Mouse (Mus musculus): ENCODE results near the gene Slc5a4b. TPM values are rescaled to one million over a fixed set of nuclear protein-coding genes. Genes with fewer than 3 reads are reported as not detected.

The Slc5a4b gene
- total RNA-seq, 2 experiments from 2014 or later = not detected

DNA sequence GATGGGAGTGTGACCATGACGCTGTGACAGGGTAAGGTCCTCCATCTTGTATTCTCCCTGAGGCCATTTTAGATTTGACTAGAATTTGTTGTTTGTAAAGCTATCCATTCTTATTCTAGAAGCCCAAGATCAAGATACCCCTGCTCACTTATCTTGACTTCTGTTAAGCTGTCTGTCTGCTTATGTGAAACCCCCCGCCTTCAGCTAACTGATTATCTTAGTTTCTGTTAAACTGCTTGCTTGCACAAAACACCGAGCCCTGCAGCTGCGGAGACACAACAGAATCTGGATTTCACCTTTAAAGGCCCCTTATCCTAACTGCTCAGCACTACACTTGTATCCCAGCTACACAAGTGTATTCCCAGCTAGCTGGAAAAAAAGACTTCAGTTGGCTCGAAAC is 73.8 kb downstream of the Slc5a4b start:
- DNase-seq = no peak

DNA sequence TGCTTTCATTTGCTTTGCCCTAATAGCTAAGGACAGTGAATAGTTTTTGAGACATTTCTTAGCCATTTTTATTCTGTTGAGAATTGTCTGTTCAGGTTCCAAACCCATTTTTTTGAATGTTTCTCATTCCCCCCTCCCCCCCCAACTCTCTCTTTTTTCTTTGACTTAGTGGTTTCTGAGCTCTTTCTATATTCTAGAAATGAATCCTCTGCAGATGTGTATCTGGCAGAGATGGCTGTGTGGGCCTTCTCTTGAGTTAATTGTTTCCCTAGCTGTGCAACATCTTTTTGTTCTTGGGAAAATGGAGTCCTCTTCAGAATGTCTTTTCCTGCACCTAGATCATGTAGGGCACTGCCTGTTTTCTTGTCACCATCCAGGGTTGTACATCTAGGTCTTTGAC is 75.5 kb downstream of the Slc5a4b start:
- DNase-seq = no peak

DNA sequence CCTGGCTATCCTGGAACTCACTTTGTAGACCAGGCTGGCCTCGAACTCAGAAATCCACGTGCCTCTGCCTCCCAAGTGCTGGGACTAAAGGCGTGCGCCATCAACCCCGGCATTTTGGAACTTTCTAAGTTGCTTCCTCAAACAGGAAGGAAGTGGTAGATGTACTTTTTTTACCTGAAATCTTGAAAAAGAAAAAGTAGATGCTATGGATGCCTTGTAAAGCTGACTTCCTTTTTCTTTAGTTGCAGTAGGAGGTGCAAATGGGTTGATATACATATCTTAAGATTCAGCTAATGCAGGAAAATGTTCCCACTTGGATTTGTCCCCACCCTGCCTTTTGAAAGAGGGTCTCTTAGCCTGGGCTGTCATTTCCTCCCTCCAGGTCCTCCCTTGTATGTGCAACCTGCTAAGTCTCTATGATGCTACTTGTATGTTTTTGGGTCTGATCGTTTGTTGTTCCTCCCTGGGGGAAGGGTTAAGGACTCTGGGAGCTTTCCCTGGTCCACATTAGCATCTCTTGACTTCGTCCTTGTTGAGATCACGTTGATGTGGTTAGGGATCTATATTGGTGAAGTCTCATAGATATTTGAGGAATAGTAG is 76.7 kb downstream of the Slc5a4b start:
- DNase-seq = no peak

DNA sequence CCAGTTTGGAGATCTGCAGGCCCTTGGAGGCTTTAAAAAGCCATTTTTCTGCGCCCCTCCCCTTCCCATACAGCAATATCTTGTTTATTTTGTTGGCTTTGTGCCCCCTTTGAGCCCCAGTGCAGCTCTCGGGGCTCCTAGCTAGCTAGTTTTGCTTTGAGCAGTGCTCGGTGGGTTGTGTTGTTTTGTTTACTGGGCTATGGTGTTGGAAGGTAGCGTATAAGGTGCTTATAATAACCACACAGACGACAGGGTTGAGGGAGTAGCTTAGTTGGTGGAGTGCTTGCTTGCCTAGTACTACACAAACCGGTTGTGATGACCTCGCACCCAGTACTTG is 77.7 kb downstream of the Slc5a4b start:
- peak in 1 of 2 experiments; percentile 4 for DNase-seq

DNA sequence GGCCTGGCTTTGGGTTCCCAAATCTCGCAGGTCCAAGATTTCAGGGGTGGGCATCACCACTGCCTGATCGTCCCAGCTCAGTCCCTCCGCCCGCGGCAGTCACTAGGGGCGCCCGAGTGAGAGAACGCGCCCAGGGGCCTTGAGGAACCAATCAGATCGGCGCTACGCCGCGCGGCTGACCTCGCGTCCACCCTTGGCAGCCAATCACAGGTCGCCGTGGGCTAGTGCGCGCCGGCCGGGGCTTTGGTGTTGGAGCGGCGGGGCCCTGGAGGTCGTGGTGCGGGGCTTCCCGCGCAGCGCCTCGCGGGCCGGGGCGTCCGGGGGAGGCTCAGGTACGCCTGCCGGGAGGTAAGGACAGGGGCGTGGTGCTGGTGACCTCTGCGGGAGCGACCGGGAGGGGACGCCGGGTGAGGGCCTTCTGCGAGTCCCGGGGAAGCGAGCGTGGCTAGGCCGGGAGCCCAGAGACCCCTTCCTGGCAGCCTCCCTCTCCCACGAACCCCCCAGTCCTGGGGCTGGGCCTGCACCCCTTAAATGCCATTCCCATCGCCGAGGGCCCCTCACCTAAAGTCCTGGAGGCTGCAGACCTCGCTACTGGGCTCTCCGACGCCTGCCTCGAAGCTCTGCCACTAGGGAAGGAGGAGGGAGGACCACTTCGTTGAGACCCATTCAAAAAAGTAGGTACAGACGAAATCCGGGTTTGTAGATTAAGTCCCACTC is 78.2 kb downstream of the Slc5a4b start, which contains the start of gene Zfp280b:
TSS of gene Zfp280b (plus strand) at position 249 of the 717 bp plus-strand sequence.
- DNase-seq = peak; percentile 92

DNA sequence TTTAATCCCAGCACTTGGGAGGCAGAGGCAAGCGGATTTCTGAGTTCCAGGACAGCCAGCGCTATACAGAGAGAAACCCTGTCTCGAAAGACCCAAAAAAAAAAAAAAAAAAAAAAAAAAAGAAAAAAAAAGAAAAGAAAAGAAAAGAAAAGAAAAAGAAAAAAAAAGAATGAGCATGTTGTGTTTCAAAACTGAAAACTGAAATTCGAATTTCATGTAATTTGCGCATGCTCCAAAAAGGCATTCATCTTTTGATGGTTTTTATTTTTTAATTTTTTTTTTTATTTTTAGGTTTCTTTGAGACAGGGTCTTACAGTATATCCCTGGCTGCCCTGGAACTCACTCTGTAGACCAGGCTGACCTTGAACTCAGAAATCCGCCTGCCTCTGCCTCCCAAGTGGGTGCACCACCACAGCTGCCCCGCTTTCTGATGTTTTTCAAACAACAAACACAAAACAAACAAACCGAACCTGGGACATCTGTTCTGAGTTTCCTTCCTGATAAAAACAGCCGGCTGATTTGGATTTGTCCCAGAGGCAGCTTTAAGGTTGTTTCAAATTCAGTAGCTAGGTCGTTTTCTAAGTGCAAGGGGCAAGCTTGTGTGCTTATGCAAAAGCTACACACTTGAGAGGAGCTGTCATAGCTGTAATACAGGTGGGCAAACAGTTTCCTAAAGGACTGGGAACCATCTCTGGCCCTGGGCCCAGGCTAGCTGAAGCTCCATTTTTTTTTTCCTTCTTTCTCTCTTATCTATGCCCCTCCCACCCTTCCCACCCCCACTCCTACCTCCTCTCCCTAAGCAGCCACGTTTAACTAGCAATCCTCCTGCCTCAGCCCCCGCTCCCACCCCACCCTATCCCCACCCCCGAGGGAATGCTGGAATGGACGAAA is 79.0 kb downstream of the Slc5a4b start:
- peak; percentile 6 to 37 for DNase-seq

DNA sequence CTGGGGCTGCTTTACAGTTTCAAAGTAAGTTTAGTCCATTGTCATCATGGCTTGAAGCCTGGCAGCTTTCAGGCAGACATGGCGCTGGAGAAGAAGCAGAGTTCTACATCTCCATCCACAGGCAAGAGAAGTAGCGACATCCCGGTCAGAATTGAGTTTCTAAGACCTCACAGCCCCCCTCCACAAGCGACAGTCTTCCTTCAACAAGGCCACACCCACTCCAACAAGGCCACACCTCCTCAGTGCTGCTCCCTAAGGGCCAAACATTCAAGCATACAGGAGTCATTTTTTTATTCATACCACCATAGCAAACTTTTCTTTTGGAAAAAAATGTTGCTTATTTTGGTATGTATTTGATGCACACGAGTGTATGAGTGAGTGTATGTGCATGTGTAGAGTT is 80.3 kb downstream of the Slc5a4b start:
- no peak for DNase-seq

DNA sequence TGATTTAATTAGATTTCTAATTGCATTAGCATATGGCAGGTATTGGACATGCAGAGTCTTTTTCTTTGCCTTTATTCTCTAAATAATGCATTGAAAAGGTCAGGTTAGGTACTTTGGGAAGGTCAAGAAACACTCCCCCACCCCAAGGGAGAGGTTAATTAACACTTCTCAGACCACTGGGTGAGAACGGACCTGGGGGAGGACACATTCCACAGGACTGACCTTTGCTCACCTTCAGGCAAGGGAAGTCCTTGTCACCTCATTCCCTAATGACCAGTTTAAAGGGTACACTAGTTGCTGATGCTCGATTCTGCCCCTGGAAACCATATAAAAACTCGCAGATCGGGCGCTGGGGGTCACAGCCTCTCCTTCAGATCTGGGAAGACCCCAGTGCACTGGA is 81.5 kb downstream of the Slc5a4b start:
- no peak for DNase-seq

DNA sequence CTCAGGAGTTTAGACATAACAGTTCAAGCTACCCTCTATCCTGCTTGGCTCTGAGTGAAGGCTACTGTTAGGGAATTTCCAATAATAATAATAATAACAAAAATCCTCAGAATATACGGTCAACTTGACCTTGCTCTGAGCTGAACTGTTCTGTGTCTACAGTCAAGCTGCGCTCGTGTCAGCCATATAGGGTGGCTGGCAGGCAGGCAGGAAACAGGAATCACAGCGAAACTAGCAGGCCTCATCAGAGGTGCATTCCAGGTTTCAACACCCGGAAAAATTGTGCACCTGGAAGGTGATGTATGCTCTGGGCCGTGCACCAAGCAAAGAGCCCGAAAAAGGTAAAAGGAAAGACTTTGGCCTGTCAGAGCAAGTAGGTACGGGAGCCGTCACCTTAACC is 82.4 kb downstream of the Slc5a4b start:
- no peak for DNase-seq

DNA sequence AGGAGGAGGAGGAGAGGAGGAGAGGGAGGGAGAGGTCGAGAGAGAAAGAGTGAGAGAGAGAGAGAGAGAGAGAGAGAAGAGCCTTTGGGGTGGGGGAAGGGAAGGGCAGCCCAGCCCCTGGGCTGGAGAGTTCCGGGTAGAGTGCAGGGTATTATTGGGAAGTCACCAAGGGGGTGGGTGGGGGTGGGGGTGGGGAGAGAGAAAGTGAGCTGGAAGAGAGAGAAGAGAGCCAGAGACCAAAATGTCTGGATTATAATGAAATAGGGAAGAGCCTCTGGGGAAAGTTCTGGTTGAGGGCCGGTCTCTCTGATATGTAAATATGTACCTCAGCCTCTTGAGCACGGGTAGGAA is 82.8 kb downstream of the Slc5a4b start:
- no peak for DNase-seq

DNA sequence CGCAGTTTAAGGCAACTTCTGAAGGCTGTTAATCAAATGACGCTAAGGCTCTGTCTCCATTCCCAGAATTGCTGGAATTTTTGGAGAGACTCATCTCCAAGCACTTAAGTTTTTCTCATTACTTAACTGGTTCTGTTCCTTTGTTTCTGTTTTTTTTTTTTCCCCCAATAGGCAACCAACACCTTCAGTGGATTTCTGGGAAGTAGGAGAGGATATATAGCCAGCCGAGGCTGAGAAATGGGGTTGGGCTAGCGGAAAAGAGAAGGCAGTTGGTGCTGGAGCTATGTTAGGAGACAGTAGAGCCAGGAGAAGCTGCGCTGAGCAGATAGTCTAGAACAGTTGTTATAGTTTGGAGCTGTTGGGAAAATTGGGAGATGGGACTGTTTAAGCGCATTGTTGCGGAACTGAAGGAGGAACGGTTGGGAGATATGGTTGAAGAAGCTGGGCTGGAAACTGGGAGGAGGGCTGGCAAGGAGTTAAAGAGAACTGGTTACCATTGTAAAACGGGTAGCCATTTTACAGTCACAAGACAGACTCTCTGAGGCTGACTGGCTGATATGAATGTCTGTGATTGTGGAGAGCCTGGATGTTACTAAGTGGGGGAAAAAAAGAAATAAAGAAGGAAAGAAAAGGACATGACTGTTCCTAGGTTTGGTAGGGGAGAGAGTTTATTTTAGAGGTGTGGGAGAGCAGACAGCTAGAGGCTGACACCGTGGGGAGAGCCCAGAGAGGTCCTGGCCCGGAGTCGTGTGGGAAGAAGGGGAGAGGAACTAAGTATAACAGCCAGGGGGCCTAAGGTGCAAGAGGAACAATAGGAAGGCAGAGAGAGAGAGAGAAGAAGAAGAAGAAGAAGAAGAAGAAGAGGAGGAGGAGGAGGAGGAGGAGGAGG is 83.4 kb downstream of the Slc5a4b start:
- DNase-seq = no peak

DNA sequence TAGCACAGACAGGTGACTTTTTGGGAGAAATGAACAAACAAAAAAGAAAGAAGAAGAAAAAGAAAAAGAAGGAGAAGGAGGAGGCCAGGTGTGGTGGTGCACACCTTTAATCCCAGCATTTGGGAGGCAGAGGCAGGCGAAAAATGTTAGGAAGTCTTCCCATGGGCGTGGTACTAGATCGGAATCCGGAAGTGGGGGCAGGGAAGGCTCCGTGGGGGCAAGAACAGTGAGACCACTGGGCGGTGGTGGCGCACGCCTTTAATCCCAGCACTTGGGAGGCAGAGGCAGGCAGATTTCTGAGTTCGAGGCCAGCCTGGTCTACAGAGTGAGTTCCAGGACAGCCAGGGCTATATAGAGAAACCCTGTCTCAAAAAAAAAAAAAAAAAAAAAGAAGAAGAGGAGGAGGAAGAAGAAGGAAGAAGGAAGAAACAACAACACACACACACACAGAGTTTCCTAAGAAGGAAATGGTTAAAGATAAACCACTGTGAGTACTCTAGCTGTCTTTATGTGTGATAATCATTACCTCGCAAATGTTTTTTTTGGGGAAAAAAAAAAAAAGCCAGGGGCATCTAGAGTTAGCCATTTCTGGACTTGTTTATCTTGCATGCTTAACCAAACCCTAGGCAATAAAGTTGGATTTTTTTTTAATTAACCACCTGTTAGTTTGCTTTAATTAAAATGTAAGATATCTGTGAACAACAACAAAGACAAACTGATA is 85.1 kb downstream of the Slc5a4b start:
- DNase-seq = no peak

DNA sequence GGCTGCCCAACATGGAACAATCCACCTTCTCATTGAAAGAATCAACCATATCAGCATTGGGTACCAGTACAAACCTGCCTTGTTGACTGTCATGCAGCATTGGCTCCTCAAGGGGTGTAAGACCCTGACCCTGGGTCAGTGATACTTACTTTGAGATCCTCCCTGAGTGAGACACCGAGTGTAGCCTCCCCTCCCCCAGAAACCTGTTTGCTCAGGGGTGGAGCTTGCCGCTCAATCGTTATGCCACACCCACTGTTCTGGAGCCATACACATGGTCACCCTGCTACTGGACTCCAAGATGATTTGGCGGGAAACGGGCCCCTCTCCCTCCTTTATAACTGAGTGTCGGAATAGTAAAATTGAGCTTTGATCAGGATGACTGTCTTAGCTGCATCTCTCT is 86.8 kb downstream of the Slc5a4b start:
- no peak for DNase-seq

DNA sequence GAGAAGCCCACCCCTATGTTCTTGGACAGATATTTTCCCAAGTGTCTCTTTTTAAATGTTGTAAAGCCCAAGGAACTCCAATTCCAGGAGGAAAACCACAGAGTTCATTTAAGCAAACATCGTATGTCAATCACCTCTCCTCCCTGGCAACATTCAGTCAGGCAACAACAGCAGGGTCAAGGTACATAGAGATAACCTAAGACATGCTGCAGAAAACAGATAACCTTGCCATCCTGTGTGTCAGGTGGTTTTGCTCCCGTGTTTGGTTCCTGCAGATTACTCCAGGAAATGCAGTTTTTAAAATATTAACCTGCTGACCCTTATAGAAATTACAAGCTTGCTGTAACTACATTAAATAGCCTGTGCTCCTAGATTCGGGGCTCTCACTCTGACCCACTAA is 89.0 kb downstream of the Slc5a4b start:
- no peak for DNase-seq

DNA sequence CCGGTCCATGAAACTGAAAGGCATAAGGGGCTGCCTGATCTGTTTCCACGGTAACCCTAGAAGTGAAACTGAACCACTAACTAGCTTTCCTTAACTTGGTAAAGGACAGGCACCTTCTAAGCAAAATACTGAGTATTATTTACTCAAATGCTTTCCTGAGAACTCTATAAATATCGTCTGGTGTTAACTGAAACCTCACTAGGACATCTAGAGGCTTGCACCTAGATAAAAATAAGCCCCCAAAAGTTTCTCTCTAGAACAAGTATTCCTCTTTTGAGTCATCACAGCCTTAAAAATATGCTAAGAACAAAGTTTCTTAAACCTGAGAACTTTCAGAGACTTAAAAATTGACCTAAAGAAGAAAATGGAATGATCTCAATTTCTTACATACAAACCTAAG is 93.9 kb downstream of the Slc5a4b start:
- no peak for DNase-seq

DNA sequence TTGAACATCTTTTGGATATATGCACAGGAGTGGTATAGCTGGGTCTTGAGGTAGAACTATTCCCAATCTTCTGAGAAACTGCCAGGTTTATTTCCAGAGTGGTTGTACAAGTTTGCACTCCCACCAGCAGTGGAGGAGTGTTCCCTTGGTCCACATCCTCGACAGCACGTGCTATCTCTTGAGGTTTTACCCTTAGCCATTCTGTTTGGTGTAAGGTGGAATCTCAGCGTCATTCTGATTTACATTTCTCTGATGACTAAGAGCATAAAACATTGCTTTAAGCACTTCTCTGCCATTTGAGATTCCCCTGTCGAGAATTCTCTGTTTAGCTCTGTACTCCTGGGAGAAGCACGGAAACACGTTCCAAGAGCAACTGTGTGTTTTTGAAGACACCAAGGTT is 97.8 kb downstream of the Slc5a4b start:
- no peak for DNase-seq

DNA sequence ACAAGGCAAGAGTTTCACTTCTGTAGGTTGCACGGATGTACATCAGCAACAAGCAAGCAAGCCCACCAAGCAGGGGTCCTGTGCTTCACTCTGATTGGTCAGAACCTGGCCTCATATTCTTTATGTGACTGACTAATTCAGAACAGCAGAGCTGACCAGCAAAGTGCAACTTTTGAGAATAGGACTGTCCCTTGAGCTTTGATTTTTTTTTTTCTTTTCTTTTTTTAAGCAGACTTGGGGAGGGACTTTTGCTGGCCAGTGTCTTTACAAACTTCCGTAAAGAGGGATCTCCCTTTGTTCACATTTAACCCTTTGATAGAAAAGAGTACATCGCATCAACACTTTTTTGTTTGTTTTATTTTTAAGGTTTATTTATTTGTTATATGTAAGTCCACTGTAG is 100.9 kb downstream of the Slc5a4b start:
- no peak for DNase-seq

Measured in layer of hippocampus, postnatal 36 days (tissue).